Mouse (Mus musculus): ENCODE data around the gene Atad3a. TPM values are rescaled to one million over a fixed set of nuclear protein-coding genes. Genes with fewer than 3 reads are reported as not detected.
A peak's percentile ranks its signal among the peaks of the same experiment; 100 is the strongest.

Gene Atad3a
- total and polyA plus RNA-seq, 3 experiments: 220 to 232 TPM; not detected in 1

DNA sequence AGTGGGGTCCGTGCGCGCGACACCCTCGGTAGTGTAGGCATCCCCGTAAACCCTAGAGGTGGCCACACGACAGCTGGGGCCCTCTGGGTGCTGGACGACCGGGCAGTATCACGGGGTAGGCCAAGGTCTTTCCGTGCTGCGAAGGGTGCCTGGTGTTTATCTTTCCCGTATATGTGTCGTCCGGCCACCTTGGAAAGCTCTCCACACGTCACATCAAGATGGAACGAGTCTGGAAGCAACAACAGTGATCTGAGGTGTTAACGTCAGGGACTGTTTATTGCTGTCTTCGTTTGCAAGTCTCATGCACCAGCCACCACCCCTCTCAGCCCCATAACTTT lies 55.3 kb downstream of the Atad3a start:
- H3K9ac ChIP-seq (ENCODE audit: control insufficient read depth, low read depth, low read length, poor library complexity, severe bottlenecking): peak overlapping the region; percentile 95
- H3K27me3 ChIP-seq (ENCODE audit: control insufficient read depth in 1 of 2, insufficient read depth in 2 of 2, low read length in 2 of 2): no peaks in the 10 kb centered on the region
- TF ChIP-seq SMC3 (IDR thresholded peaks at IDR 0.05; ENCODE audit: low read depth, low read length): no peak
- TF ChIP-seq MEF2A (IDR thresholded peaks at IDR 0.05; ENCODE audit: extremely low read depth, insufficient replicate concordance, low read depth, low read length, poor library complexity, severe bottlenecking): no peak
- TF ChIP-seq MXI1 (IDR thresholded peaks at IDR 0.05; ENCODE audit: low read depth, low read length): 0 out of 2 replicates have a peak, but pooled peaks have one; percentile 27
- no peak for TF ChIP-seq POLR2AphosphoS2 (IDR thresholded peaks at IDR 0.05; ENCODE audit: low read length)
- TF ChIP-seq GABPA (IDR thresholded peaks at IDR 0.05; ENCODE audit: low read depth, low read length): no peak
- TF ChIP-seq MAFK (IDR thresholded peaks at IDR 0.05; ENCODE audit: borderline replicate concordance, low read depth, low read length): no peak
- TF ChIP-seq USF1 (IDR thresholded peaks at IDR 0.05; ENCODE audit: low read depth, low read length): no peak
- no peak for TF ChIP-seq ZMIZ1 (IDR thresholded peaks at IDR 0.05; ENCODE audit: low read depth, low read length)
- peak; percentile 15; the same call in 1 of the 2 replicates for TF ChIP-seq TCF12 (IDR thresholded peaks at IDR 0.05; ENCODE audit: low read depth, low read length)
- no peak for TF ChIP-seq ZNF384 (IDR thresholded peaks at IDR 0.05; ENCODE audit: low read depth, low read length)
- no peak for TF ChIP-seq JUND (IDR thresholded peaks at IDR 0.05; ENCODE audit: low read depth, low read length)
- TF ChIP-seq MYB (IDR thresholded peaks at IDR 0.05; ENCODE audit: low read depth, low read length): no peak
- peak; percentile 23; the same call in 1 of the 2 replicates for TF ChIP-seq MAX (IDR thresholded peaks at IDR 0.05; ENCODE audit: low read length)
- TF ChIP-seq RCOR1 (IDR thresholded peaks at IDR 0.05; ENCODE audit: low read depth, low read length): no peak
- TF ChIP-seq ELF1 (IDR thresholded peaks at IDR 0.05; ENCODE audit: low read depth, low read length): 0 out of 2 replicates have a peak, but pooled peaks have one; percentile 8
- no peak for TF ChIP-seq TBP (IDR thresholded peaks at IDR 0.05; ENCODE audit: low read depth, low read length)
- H3K79me2 ChIP-seq (ENCODE audit: control insufficient read depth, insufficient read depth, low read length, poor library complexity): peaks cover 48% of the 10 kb centered on the region
- H3K4me3 ChIP-seq (ENCODE audit: control insufficient read depth in 1 of 2, insufficient read depth in 1 of 2, low read depth in 2 of 2, low read length in 2 of 2): peak overlapping the region; percentile 77 to 92
- H3K27ac ChIP-seq (ENCODE audit: control insufficient read depth, low read depth, low read length): peak overlapping the region; percentile 99
- H3K4me1 ChIP-seq (ENCODE audit: control insufficient read depth in 1 of 2, insufficient read depth in 2 of 2, low read length in 2 of 2): peaks cover 15 to 19% of the 10 kb centered on the region in 2 experiments
- DNase-seq (ENCODE audit: low read depth, low spot score): peak; percentile 62
- no peaks in the 10 kb centered on the region for H3K9me3 ChIP-seq (replicated peaks; ENCODE audit: insufficient read depth, low read length)
- H3K36me3 ChIP-seq (ENCODE audit: control insufficient read depth in 1 of 2, insufficient read depth in 2 of 2, low read length in 2 of 2): peaks cover 8 to 39% of the 10 kb centered on the region in 2 experiments

DNA sequence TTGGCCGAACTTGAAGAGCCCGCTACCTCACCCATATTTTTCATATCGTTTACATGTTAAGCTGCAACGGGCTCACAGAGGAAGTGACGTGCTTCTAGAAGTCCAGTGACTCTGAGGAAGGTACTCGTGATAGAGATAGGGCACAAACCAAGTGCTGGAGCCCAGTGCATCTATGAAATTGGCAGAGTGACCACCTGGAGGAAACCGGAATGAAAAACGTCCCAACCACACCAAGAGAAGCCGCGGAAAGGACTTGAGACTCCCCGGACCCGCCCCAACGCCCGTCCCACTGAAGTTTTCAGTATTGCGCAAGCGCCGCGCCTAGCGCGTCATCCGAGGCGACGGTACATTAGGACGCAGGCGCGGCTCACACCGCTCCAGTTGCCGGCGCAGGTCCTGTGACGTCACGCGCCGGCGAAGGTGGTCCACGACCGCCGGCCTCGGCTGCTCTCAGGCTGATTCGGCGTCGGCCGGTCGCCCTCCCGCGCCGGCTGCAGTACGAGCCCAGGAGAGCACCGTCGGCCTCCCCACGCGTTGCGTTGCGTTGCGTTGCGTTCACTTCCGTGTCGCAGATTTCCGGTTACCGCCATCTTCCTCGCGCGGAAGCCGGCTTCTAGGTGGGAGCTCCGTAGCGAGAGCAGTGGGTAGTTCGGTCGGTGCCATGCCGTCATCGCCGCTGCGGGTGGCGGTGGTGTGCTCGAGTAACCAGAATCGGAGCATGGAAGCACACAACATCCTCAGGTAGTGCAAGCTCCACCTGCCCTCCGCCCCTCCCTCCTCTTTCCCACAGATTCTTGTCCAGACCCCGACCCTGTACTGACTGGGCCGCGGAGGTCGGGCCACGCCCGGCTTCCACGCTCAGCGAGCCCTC lies 55.9 kb downstream of the Atad3a start, which contains the start of gene Ssu72:
Gene Ssu72, plus strand, starts transcription at position 80 of the 871 bp plus-strand sequence.
- peak; percentile 97 for DNase-seq (ENCODE audit: low read depth, low spot score)
- no peaks in the 10 kb centered on the region for H3K9me3 ChIP-seq (replicated peaks; ENCODE audit: insufficient read depth, low read length)
- H3K36me3 ChIP-seq (ENCODE audit: control insufficient read depth in 1 of 2, insufficient read depth in 2 of 2, low read length in 2 of 2): peaks cover 3 to 33% of the 10 kb centered on the region in 2 experiments
- H3K9ac ChIP-seq (ENCODE audit: control insufficient read depth, low read depth, low read length, poor library complexity, severe bottlenecking): peak within 1 kb of the TSS; percentile 95
- no peaks in the 10 kb centered on the region for H3K27me3 ChIP-seq (ENCODE audit: control insufficient read depth in 1 of 2, insufficient read depth in 2 of 2, low read length in 2 of 2)
- peak within 1 kb of the TSS; percentile 99 for H3K27ac ChIP-seq (ENCODE audit: control insufficient read depth, low read depth, low read length)
- H3K4me3 ChIP-seq (ENCODE audit: control insufficient read depth in 1 of 2, insufficient read depth in 1 of 2, low read depth in 2 of 2, low read length in 2 of 2): peak within 1 kb of the TSS; percentile 77 to 92
- H3K4me1 ChIP-seq (ENCODE audit: control insufficient read depth in 1 of 2, insufficient read depth in 2 of 2, low read length in 2 of 2): peaks cover 11 to 15% of the 10 kb centered on the region in 2 experiments
- peaks cover 42% of the 10 kb centered on the region for H3K79me2 ChIP-seq (ENCODE audit: control insufficient read depth, insufficient read depth, low read length, poor library complexity)
- TF ChIP-seq MEF2A (IDR thresholded peaks at IDR 0.05; ENCODE audit: extremely low read depth, insufficient replicate concordance, low read depth, low read length, poor library complexity, severe bottlenecking): peak; percentile 31; the same call in 1 of the 2 replicates
- TF ChIP-seq ZC3H11A (IDR thresholded peaks at IDR 0.05; ENCODE audit: low read depth, low read length): peak; percentile 16; the same call in 1 of the 2 replicates
- TF ChIP-seq JUND (IDR thresholded peaks at IDR 0.05; ENCODE audit: low read depth, low read length): no peak
- no peak for TF ChIP-seq RCOR1 (IDR thresholded peaks at IDR 0.05; ENCODE audit: low read depth, low read length)
- TF ChIP-seq MAZ (IDR thresholded peaks at IDR 0.05; ENCODE audit: low read depth, low read length): no peak
- no peak; the same call in 1 of the 2 replicates for TF ChIP-seq POLR2AphosphoS2 (IDR thresholded peaks at IDR 0.05; ENCODE audit: low read length)
- no peak for TF ChIP-seq BHLHE40 (IDR thresholded peaks at IDR 0.05; ENCODE audit: borderline replicate concordance, low read depth, low read length)
- TF ChIP-seq GATA1 (IDR thresholded peaks at IDR 0.05; ENCODE audit: low read depth, low read length): no peak
- TF ChIP-seq SIN3A (IDR thresholded peaks at IDR 0.05; ENCODE audit: low read length): peak; percentile 92
- peak; percentile 93 for TF ChIP-seq HCFC1 (IDR thresholded peaks at IDR 0.05; ENCODE audit: low read depth, low read length)
- TF ChIP-seq RAD21 (IDR thresholded peaks at IDR 0.05; ENCODE audit: low read depth, low read length): no peak
- no peak for TF ChIP-seq E2F4 (IDR thresholded peaks at IDR 0.05; ENCODE audit: borderline replicate concordance, low read depth, low read length)
- peak; percentile 73 for TF ChIP-seq MXI1 (IDR thresholded peaks at IDR 0.05; ENCODE audit: low read depth, low read length)
- TF ChIP-seq USF2 (IDR thresholded peaks at IDR 0.05; ENCODE audit: borderline replicate concordance in 1 of 2, insufficient read depth in 1 of 2, low read depth in 1 of 2, low read length in 2 of 2): no peak
- TF ChIP-seq ZKSCAN1 (IDR thresholded peaks at IDR 0.05; ENCODE audit: low read depth, low read length): no peak
- no peak; the same call in 1 of the 2 replicates for TF ChIP-seq ZMIZ1 (IDR thresholded peaks at IDR 0.05; ENCODE audit: low read depth, low read length)
- peak; percentile 79 for TF ChIP-seq NELFE (IDR thresholded peaks at IDR 0.05; ENCODE audit: low read depth, low read length)
- peak; percentile 74 to 80; a peak in 2 of 4 replicates for TF ChIP-seq POLR2A (IDR thresholded peaks at IDR 0.05; ENCODE audit: control insufficient read depth in 1 of 2, insufficient read depth in 1 of 2, low read depth in 1 of 2, low read length in 2 of 2, poor library complexity in 1 of 2)
- TF ChIP-seq GABPA (IDR thresholded peaks at IDR 0.05; ENCODE audit: low read depth, low read length): no peak
- TF ChIP-seq MAFK (IDR thresholded peaks at IDR 0.05; ENCODE audit: borderline replicate concordance, low read depth, low read length): no peak

Measured in MEL (cell line).